ENCODE assay signal across 10 mouse cellular contexts in the genomic region with DNA sequence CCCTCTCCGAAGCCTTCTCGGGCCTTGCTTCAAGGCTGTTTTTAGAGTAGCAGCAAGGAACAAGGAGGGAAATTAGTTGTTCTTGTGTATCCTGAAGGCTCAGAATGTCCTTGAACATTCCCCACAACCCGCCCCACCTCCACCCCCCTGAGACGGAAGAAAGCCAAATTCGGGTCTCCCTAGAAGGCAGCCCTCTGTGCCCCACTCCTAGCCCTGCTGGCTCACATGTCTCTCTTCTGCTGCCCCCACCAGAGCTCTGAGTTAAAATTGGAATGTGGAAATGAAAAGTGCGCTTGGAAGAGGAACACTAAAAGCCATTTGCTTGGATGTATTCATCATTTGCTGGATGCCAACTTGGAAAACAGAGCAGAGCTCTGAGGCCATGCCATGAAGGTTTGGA. TPM values are rescaled to one million over a fixed set of nuclear protein-coding genes. Genes with fewer than 3 reads are reported as not detected.
DNase-seq lines count a peak whose midpoint lies in the region; ATAC-seq lines count a peak whose summit lies in the region.
"Had no signal": no experiment of that assay in that cellular context is flagged by ENCODE, and none has a peak within 500 bp of the region (broad histone marks: within the 10 kb centered on the region; RNA-seq: fewer than 3 reads in every experiment).

No protein-coding gene starts in this region.

- no peaks in the 10 kb centered on the region for H3K27me3 ChIP-seq in heart, embryonic 10.5 days (ENCODE audit: insufficient read depth, poor library complexity, severe bottlenecking)
- H3K27me3 ChIP-seq in limb, embryonic 13.5 days, result no peaks in the 10 kb centered on the region

- H3K9me3 ChIP-seq in heart, embryonic 10.5 days, result no peaks in the 10 kb centered on the region
- no peaks in the 10 kb centered on the region for H3K9me3 ChIP-seq in limb, embryonic 13.5 days

- H3K4me2 ChIP-seq in limb, embryonic 13.5 days (replicated peaks), result peak overlapping the region; percentile 37

- no peak for DNase-seq in heart, embryonic 10.5 days (ENCODE audit: low spot score)
- no peak for DNase-seq in heart, adult 9 months (ENCODE audit: low spot score in 2 of 2)
- DNase-seq in retina, postnatal 1 day, result peak; percentile 0
- no peak for DNase-seq in retina, embryonic 14.5 days (ENCODE audit: low spot score)
- peak; percentile 4 for DNase-seq in testis, postnatal 14 days (ENCODE audit: low spot score)
- no peak for DNase-seq in spleen, postnatal 10 days (ENCODE audit: low spot score in 2 of 2)
- no peak for DNase-seq in layer of hippocampus, adult 11-12 months (ENCODE audit: low spot score)
- DNase-seq: cerebellum, postnatal 25 days had no signal

- H3K9ac ChIP-seq in limb, embryonic 13.5 days, result no peak overlapping the region

- 0 out of 2 replicates have a peak overlapping the region, but pooled peaks have one; percentile 29 for H3K27ac ChIP-seq in heart, embryonic 10.5 days
- H3K27ac ChIP-seq in limb, embryonic 13.5 days, result peak overlapping the region; percentile 80

- H3K4me1 ChIP-seq in heart, embryonic 10.5 days, result no peaks in the 10 kb centered on the region
- peaks cover 13% of the 10 kb centered on the region for H3K4me1 ChIP-seq in limb, embryonic 13.5 days

- ATAC-seq in limb, embryonic 13.5 days (ENCODE audit: low FRiP score, low read depth), result 0 out of 2 replicates have a peak, but pooled peaks have one; percentile 20

- no peaks in the 10 kb centered on the region for H3K36me3 ChIP-seq in heart, embryonic 10.5 days
- no peaks in the 10 kb centered on the region for H3K36me3 ChIP-seq in limb, embryonic 13.5 days

- 50% methylated on average over 6 of the region's 6 CpGs for WGBS in heart, embryonic 10.5 days
- WGBS in limb, embryonic 13.5 days, result 26% methylated on average over 6 of the region's 6 CpGs

- no peak overlapping the region for H3K4me3 ChIP-seq in heart, embryonic 10.5 days
- H3K4me3 ChIP-seq in limb, embryonic 13.5 days, result no peak overlapping the region

RNA-seq across cellular contexts. Expression of a gene that starts 46.7 kb away (rescaled TPM):
- polyA plus RNA-seq in heart, embryonic 10.5 days (2016; fragmentation: Nextera tagmentation; extraction: Ambion mirVana), result 144 and 196 TPM in 2 replicates
- 342 and 349 TPM in 2 replicates for polyA plus RNA-seq in limb, embryonic 13.5 days (2015; fragmentation: Nextera tagmentation; extraction: Ambion mirVana)

RNA-seq across cellular contexts. Expression of a gene that starts 59.7 kb away (rescaled TPM):
- polyA plus RNA-seq in heart, embryonic 10.5 days (2016; fragmentation: Nextera tagmentation; extraction: Ambion mirVana), result not detected in 2 replicates
- polyA plus RNA-seq in limb, embryonic 13.5 days (2015; fragmentation: Nextera tagmentation; extraction: Ambion mirVana), result not detected in 2 replicates
- polyA plus RNA-seq: large intestine, adult 2 months had no signal

Comparison
In these comparisons a context has a peak if more than half of its experiments do, and no peak if none do; other contexts are left out.
1. DNase-seq: peak in retina, postnatal 1 day (single experiment) and testis, postnatal 14 days (single experiment); none in heart, embryonic 10.5 days (single experiment), heart, adult 9 months (0 of 2), retina, embryonic 14.5 days (single experiment), spleen, postnatal 10 days (0 of 2) and layer of hippocampus, adult 11-12 months (single experiment).